Mouse (Mus musculus) mesoderm, embryonic 11.5 days (tissue): ENCODE data around the gene Smarcb1.

Experiments
- DNase-seq: peaks from one replicate; pipeline ENCODE4 v3.0.0-alpha.2; 2012; ENCODE audit warnings: low read depth, low spot score

Smarcb1 gene

DNA sequence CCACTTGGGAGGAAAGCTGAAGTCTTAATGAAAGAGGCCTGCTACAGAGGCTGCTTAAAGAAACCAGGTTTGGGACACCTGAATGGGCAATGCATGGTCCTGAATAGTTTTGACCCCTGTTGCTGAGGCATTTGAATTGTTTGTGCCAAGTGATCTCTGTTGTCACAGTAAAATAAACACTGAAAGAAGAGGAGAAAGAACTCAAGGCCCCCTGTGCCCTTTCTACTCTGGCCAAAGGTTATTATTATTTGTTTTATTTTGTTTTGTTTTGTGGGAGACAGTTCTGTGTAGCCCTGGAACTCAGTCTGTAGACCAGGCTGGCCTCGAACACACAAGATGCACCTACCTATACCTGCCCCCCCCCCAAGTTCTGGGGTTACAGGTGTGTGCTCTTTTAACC, 13.6 kb upstream of the Smarcb1 start:
- DNase-seq = no peak

DNA sequence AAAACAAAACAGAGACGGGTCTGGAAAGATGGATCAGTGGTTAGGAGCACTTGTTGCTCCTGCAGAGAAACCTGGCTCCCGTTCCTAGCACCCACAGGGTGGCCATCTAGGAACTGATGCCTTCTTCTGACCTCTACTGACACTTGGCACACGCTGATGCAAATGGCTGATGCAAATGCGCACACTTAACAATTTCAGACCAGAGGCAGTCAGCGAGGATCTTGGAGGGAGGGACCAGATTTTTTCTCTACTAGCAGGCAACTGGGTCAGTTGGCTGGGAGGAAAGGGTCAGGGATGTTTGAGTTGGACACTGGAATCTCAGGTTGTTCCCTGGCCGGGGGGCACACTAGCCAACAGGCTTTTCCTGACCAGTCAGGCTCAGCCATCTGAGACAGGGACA, 11.5 kb upstream of the Smarcb1 start, which contains the start of gene Chchd10:
Gene Chchd10 (plus strand): TSS at position 240 of the 400 bp plus-strand sequence.
- DNase-seq = no peak

DNA sequence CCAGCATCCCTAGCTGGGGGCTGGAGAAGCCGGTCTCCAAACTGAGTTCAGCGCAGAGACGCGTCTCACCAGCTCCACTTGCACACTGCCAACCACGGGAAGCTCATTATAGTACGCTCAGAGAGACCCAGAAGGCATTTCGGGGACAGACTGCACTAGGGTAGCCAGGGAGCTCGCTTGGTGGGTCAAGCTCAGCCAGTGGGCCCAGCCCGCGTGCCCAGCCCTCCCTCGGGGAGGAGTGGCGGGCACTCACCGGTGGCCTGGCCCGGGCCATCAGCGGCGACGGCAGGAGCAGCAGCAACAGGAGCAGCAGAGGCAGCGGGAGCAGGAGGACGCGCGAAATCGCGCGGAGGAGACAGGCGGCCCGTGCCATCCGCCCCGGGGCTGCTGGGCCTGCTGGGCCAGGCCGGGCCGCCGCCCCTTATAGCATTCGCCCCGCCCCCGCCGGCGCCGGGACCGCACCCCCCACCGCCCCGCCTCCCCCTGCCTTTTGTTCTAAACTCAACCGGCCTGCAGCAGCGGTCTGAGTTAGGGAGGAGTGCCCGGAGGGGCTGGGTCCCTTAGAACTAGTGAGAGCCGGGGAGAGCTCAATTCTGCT, 10.8 kb upstream of the Smarcb1 start:
- DNase-seq = peak; percentile 63

DNA sequence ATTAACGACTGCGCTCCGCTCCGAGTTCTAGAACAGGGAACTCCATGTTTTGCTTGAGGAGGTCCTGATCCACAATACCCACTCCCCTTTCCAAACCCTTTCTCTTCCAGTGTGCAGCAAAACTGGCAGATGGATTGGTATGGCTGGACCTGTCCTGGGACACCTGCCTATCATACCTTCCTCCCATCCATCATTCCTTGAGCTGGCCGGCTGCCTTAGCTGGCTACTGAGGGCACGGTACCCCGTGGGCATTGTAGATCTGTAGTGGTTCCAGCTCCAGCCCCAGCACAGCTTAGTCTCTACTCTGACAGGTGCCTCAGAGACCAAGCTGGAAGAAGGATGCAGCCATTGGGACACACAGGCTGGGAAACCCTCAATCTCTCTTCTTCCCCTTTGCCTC, 9.9 kb upstream of the Smarcb1 start:
- DNase-seq = no peak

DNA sequence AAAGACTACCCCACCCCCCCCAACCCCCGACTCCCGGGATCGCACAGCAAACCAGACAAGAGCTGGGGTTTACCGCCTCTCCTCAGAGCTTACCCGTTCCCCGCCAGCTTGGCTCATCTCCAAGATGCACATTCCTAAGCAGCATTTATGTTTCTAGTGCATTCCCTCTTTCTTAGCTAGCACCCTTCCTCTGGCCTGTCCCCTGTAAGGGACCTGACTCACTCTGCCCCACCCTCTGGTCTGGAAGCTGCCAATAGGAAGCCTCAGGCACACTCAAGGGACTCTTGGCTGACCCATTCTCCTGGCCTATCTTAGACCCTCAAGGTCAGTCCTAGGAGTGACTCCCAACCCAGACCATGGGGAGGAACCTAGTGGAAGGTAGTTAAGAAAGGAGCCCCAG, 8.9 kb upstream of the Smarcb1 start:
- no peak for DNase-seq

DNA sequence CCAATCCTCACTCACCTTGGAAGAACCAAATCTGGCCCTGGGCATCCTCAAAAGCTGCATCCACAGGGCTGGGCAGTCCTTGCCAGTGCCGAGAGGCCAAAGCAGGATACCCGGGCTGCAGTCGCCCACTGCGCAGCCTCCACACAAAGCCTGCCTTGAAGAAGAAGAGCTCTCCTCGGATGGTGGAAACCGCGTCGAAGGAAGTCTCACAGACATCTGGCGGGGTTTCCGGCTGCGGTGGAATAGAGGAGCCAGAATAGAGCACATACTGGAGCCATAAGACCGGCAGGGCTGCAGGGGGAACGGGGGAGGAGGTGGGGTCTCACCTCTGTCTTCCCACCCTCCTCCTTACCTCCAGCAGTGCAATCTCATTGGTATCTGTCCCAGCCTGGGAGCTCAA, 5.0 kb upstream of the Smarcb1 start:
- no peak for DNase-seq

DNA sequence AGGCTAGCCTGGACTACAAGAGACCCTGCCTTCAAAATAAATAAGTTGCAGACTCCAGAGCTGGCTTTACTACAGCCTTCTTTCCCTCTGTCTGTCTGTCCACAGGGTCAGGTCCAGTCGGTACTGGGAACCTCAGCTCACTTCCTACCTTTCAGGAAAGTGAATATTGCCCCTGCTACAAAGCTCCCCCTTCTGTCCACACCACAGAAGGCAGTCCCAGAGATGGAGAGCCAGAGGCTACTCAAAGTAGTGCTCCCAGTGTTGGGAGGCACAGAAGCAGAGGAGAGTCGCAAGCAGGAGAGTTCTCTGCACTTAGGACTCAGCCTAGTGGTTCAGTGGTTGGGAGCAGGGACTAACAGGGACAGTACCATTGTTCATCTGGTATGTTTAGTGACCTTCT, 2.9 kb upstream of the Smarcb1 start:
- no peak for DNase-seq

DNA sequence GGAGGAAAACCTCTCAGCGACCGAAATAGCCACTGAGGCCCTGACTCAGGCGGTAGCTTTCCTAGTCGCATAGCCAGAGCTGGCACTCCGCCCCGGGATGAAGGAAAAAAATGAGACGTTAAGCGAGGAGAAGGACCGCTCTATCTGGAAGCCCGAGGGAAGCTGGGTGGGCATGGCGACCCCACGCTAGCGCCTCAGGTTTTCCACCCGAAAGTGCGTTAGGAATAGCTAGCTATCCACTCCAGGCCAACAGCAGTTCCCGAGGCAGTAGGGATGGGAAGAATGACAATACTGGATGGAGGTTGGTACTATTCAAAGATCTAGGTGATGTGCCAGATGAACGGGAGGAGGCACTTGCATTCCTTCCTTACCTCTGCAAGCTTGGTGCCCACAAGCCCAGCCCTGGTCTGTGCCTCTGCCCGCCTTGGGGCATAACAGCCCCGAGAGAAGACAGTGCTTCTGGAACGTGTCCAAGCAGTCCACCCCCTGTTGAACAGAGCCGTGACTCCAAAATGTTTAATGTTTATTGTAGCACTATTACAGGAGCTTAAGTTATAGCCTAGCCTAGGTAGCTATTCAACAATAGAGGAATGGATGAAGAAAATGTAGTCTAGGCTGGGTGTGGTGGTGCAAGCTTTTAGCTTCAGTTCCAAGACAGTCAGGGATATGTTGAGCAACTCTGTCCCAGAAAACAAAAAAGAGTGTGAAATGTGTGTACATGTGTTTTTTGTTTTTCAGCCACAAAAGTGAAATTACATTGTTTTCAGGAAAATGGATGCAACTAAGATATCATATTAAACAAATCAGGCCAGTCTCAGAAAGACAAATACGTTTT, 526 bp upstream of the Smarcb1 start:
- no peak for DNase-seq

DNA sequence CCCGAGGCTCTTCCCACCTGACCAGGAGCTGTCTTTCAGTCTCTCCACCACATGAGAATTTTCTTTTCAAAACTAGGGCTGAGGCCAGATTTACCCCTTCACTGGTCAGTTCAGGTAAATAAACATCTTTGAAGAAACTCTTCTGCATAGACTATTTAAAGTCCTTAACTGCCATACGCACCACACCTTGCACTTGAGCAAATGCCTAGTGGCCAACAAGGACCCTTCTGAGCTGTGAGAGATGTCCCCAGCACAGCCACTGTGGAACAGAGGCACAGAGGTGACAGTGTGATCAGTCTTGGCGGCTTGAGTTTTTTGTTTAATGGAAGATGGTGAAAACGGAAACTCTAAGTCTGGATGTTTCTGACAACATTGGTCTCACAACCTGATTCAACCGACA, 2.4 kb downstream of the Smarcb1 start:
- DNase-seq = no peak

DNA sequence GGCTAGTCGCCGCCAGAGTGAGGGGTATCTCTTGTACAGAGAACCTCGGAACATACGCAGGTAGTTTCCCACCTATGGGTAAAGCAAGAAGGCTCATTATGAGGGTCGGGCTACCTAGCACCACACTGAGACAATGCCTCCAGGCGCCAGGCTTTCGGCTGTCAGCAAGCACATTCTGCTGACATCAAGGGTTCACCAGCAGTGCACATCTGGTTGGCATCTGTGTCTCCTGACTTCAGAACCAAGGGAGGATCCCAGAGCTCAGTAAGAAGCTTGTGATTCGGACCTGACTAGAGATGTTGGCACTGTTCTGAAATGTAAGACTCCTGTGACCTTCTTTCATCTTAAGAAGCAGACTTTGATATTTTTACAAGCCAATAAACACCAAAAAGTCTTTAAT, 4.6 kb downstream of the Smarcb1 start:
- DNase-seq = peak; percentile 49

DNA sequence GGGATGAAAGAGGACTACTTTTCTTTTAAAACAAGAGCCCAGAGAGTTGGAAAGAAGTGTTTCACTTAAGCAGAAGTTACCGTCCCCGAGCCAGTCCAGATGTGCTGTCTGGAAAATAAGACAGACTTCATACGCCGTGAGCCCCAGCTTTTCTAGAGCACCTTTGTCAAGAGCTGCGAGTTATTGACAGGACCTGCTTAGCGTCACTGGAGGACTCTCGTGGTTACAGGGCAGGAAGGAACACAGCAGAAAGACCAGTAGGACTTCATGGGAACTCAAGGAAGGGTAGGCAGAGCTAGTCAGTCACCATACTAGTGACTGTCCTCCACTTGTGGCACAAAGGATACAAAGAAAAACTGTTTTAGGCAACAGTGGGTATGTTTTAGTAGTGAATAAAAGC, 5.9 kb downstream of the Smarcb1 start:
- DNase-seq = no peak

DNA sequence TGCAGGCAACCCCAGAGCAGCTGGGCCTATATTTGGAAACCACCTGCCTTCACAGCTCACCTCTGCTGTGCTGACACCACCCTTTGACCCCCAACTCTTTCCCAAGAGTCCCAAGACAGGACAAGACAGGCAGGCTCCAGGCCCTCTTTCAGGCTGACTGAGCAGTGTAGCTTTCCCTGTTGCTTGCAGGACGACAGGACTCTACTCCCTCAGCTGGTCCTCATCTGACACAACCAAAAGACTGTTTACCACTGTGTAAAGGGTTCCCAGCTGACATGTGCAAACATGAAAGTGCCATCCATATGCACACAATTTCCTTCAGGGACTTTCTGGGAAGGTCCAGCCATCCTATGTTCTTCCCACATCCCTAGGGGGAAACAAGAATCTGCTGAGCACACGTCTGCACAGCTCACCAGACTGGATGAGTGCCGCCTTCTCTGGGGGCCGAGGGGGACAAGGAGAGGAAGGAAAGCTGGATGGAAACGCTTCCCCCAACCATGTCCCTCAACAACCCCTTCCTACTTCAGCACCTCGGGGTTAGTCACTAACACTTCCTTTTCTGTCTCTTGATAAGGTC, 8.3 kb downstream of the Smarcb1 start:
- DNase-seq = no peak

DNA sequence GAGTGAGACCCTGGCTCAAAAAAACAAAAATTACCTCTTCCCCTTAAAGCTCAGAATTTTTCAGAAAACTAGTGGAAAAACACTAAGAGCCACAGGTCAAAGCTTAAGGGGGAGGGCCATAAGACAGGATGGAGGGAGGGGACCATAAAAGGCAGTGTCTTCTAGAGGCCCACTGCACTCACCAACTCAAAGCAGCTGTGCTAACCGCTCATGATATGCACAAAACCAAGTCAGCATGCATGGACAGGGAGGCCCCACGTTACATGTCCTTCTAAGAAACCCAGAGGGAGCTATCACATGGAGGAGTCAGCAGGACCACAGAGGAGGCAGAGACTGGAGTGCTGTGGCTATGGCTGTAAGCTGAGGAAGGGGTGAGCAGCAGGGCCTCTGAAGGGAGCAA, 10.7 kb downstream of the Smarcb1 start:
- no peak for DNase-seq

DNA sequence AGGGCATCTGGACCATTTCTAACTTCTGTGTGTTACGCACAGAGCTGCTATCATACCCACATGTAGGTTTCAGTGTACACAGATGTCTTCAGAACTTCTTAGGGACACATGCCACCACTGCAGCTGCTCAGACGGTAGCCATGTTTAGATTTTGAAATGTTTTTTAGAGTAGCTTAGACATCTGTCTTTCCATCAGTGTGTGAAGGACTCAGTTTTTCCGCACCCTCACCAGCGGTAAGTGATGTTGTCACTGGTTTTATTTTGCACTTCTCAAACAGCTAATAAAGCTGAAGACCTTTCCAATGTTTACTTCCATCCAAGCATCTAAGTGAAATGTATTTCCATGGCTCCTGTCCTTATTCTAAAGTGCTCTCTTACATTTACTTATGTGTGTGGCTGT, 14.5 kb downstream of the Smarcb1 start:
- no peak for DNase-seq

DNA sequence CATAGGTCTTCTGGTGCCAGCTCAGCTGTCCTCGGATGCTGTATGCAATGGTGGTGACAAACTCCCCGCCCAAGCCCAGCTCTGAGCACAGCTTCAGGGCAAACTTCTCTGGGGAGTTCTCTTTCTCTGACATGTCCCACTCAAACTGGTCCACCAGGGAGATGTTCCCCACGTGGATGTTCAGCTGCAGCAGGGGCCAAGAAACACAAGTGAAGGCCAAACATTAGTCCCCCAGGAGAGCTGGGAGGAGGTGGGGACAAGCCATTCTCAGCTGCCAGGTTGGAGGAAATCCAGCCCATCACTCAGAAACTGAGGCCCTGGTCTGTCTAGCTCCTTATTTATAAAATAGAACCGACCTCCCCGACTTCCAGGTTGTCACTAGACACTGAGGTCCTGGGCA, 17.0 kb downstream of the Smarcb1 start:
- no peak for DNase-seq

DNA sequence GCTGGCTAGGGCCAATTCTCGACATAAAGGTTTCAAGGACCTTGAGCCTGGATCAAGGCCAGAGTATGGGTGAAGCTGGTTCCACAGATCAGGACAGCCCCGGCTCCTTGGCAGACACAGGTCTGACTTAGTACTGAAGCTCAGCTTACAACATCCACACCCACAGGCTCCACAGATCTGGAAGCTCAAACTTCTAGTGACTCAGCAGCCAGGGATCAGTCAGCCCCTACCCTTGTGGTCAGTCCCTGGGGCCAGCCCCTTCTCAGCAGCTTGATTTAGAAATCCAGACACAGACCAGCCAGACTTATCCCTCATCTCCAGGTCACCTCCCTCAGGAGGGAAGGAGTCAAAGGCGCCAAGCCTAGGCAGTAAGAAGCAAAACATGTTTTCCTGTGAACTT, 22.6 kb downstream of the Smarcb1 start:
- no peak for DNase-seq

DNA sequence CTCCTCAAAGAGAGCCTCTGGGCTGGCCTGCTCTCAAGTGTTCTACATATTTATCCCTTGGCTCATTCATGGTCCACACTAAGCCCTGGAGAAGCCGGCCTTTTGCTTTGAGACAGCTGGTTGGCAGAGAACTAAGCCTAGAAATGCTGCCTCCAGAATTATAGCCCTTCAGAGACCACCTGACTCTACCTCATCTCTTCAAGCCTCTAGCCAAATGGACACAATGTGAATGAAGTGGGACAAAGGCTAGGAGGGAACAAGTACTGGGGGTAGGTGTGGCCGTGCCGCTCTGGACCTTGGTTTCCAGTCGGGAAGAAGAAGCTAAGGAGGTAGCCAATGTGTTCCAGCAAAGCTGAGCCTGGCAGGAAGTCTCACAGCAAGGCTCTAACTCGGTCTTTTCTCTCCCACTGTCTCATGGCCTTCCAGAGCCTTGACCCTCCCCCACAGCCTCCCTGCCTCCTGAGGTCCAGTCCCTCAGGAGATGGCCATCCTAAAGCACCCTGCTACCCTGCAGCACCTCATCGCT, 23.3 kb downstream of the Smarcb1 start:
- no peak for DNase-seq

DNA sequence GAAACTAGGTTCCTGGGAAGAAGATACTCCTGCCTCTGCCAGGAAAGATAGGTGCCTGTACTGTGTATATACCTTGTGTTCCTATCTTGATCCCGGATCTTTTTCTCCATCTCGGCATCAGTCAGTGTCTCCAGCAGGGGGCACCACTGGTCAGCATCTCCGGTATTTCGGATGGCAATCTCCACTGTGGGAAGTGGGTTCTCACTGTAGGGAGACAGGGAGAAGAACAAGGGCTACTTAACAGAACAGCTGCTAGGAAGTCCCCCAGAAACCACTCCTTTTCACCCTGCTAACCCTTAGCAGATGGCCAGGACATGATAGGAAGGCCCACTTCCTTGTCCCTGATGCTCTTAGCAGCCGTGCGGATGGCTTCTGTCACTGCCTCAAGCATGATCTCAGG, 24.0 kb downstream of the Smarcb1 start:
- peak; percentile 76 for DNase-seq

DNA sequence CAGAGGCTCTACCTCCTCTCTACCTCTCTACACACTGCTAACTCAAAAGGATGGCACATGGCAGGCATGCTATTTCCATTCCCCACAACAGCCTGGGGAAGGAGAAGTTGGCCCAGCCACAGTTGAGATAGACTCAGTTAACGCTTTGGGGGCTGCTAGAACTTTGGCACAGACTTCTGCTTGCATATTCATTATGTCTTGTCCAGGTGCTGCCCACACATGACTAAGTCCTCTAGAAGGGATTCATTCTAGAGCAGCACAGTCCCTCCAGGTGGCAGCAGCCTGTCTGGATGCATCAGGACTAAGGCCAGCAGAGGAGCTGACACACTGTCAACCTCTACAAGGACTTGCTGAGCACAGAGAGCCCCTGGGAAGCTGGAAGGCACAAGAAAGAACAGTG, 25.2 kb downstream of the Smarcb1 start:
- DNase-seq = no peak

DNA sequence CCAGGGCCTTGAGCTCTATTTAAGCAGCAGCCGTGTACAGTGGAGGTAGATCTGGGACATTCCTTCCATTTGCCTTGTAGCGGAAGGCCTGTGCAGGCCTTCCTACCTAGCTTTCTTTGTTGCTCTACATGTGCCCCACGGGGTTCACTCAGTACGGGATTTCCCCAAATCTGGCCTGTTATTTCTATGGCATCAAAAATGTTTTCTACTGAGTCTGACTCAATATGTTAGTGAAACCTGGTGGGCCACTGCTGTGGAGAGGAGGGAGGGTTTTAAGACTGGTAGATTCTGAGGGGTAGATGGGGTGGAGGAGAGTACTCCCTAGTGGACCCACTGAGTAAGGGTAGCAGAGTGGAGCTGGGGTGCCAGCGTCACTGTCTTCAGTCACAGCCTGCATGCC, 25.7 kb downstream of the Smarcb1 start:
- DNase-seq = no peak

DNA sequence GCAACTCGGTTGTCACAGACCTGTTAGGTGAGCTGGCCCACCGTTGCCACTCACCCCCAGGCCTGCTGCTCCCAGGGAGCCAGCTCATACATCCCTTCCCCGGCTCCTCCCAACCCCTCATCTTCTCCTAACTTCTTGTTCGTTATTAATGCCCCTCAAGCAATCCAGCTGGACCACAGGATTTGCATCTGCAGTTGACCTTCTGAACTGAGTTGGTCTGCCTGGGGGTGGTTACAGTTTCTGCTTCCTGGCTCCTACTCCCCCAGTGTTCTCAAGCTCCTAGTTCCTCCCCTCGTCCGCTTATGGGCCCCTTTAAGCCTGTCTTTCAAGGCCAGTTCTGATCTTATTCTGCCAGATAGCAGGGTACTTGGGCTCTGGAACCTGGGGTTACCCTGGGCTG, 26.8 kb downstream of the Smarcb1 start:
- DNase-seq = no peak

DNA sequence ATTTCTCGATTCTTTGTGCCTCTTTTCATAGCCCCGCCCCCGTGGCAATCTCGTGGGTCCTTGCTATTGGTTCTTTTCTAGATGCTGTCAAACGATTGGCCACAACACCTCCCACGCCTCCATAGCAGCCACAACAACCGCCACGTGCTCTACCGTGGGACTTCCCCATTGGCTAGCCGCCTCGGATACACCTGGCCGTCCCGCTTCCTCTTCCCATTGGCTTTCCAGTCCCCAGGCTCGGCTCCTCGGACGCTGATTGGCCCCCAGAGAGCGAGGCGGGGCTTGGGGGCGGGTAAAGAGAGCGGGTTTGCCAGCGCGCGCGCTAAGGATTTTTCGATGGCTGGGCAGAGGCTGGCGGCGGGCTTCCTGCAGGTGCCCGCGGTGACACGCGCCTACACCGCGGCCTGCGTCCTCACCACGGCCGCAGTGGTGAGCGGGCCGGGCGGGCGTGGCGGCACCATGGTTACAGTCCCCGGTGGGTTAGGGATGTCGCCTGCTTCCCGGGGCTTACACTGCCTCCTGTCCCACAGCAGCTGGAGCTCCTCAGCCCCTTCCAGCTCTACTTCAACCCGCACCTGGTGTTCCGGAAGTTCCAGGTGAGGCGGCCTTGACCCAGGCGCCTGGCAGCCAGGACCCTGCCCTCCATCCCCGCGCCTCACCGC, 28.2 kb downstream of the Smarcb1 start, which contains the start of gene Derl3:
Gene Derl3 (plus strand): TSS at position 325 of the 662 bp plus-strand sequence.
- peak; percentile 97 for DNase-seq
